Mouse (Mus musculus) Muller cell, postnatal 12 days (primary cell): ENCODE measurements at regions not wholly inside any gene's neighbourhood (a gene's known extent, or its start where the extent isn't known, plus 50 kb on each side); places are given as distances from the start of the nearest gene placed in this dataset.

ENCODE experiments used
- DNase-seq: peaks from one replicate; pipeline ENCODE4 v3.0.0-alpha.2; 2015; ENCODE audit errors: inconsistent ontology term

DNA sequence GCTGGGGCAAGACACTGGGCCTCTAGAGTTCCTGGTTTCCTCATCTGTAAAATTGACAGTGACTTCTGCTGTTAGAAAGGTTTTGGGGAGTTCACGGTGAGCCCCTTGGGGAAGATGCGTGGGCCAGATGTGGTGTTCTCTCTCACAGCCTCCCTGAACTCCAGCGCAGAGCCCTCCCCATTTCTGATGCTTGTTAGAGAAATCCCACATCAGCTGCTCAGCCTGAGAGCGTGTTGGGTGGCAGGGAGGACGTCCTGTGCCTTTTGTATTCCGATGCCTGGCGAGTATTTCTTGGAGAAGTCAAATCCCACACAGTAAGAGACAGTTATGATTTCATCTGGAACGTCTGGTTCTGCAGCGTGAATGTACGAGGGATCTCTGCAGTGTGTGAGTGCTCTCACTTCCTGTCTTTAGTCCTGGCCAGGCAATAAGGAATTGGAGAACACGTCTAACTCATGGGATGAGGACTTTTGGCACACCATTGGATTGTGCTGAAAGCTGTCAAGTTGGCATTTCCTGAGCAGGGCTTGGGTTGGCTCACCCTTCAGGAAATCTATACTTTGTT is 110.8 kb upstream of the Prickle1 start:
- no peak for DNase-seq

- DNase-seq, result no peak
Observed at GRCm38 (mm10) chr15:93705651-93706050, 110.0 kb upstream of the Prickle1 start.

GRCm38 (mm10) chr15:93705109-93705508 is 109.4 kb upstream of the Prickle1 start:
- no peak for DNase-seq

- DNase-seq, result no peak
Observed at GRCm38 (mm10) chr15:93701017-93701416, 105.3 kb upstream of the Prickle1 start.

- DNase-seq, result peak; percentile 45
Observed at GRCm38 (mm10) chr15:93699971-93700370, 104.3 kb upstream of the Prickle1 start.

DNA sequence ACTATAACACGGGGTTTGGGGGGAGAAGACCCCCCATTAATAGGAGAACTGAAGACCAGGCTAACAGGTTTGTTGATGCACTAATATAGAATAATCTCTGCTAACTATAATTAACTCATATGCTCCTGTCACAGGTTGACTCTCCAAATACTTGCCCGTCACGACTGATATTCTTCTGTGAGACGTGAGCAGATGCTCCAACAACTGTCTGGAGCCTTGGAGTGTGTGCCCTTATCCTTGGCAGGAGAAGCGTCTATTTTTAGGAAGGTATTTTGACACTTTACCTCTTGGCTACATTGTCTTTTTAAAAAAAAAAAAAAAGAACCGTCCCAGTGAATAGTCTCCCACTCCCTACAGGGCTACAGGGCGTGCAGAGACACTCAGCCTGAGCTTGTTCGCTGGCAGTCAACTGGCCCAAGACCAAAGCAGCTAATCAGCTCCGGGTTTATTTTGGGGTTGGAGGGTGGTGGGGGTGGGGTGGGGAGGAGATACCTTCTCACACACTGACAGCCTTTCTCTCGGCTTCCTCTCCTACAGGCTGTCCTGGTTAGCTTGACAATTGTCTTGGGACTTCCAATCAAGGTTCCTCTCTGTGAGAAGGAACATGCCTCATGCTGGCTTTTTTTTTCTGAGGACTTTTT is 102.6 kb upstream of the Prickle1 start:
- DNase-seq, result peak; percentile 14

DNA sequence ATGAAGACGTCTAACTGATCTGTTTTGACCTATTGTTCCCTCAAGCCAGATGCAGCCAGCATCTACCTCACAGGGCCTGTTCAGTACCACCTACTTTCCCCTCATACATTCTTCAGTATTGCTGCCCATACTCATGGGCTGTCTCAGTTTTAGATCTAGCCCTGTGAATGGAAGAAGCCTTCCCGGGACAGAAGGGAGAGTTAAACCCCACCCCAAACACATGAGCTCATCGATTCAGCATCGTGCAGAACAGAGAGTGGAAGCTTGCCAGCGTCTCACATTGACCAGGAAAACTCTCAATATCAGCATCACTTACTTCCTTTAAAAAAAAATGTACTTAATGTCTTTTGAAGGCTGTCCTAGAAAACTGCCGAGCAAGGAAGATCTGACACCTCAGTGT is 95.0 kb upstream of the Prickle1 start:
- DNase-seq, result no peak

GRCm38 (mm10) chr15:93690011-93690410 is 94.3 kb upstream of the Prickle1 start:
- DNase-seq, result no peak

DNA sequence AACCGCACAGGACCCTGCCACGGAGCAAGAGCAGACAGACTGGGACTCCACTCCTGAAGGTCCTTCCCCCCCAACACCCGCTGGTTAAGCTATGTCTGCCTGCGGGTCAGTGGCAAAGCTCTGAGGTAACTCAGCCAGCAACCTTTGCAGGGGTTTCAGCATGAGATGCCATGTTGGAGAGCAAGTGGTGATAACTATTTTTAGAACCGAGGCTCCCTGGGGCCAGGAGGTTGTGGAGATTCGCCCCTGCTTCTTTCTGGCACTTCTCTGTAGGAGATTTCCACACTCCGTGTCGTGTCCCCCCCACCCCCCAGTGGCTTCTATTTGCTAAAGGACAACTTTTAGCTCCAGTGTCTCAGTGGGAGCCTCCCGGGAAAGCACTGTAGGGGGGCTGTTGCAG is 90.7 kb upstream of the Prickle1 start:
- DNase-seq, result no peak

DNA sequence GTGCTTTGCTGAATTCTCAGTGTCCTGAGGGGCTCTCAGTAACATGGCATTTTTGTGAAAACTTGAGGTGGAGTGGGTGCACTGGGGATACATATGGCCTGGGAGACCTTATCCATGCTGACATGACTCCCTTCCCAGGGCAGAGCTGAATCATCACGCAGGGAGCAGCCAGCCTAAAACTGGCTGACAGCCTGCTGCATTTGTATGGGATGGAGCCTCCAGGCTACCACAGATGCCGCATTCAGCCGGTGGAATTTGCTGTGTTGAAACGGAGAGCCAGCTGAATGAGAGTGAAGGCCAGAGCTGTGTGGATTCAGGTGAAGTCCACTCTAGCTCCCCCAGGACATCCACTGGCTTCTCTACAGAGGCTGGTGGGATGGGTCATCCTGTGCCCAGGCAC is 85.9 kb upstream of the Prickle1 start:
- peak; percentile 58 for DNase-seq

GRCm38 (mm10) chr15:93675624-93676023 is 79.9 kb upstream of the Prickle1 start:
- no peak for DNase-seq

- no peak for DNase-seq
Observed at GRCm38 (mm10) chr15:93673976-93674375, 78.3 kb upstream of the Prickle1 start.

DNA sequence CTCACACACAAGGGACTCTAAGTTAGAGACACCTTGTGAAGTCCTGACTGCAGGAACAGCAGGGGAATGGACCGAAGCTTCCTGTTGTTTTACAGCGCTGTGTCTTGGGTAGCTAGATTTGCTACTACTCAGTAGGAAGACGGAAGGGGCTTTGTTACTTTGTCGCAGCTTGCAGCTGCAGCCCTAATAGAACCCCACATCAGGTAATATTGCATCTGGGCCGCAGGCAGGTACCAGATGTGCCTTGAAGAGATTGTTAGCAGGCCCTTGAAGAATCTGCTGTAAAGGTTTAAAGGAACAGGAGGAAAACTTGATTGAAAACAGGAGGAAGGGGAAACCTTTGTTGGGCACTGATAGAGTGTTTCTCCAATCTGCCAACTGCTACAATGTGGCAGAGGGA is 68.2 kb upstream of the Prickle1 start:
- DNase-seq, result no peak

DNA sequence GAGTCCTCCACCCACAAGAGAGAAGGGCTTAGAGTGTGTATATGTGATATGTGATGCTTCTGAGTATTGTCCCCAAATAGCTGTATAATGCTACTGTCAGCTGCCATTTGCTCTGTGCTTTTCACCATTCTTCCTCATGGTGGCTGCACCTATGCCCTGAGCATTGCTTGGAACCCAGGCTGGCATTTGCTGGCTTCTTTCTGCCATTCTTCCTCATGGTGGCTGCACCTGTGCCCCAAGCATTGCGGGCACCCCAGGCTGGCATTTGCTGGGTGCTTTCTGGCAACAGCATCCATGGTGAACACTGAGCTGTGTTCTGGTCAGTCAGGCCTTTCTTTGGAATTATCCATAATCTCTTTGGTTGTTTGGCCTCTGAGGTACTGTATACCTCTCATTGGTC is 66.9 kb upstream of the Prickle1 start:
- no peak for DNase-seq

DNA sequence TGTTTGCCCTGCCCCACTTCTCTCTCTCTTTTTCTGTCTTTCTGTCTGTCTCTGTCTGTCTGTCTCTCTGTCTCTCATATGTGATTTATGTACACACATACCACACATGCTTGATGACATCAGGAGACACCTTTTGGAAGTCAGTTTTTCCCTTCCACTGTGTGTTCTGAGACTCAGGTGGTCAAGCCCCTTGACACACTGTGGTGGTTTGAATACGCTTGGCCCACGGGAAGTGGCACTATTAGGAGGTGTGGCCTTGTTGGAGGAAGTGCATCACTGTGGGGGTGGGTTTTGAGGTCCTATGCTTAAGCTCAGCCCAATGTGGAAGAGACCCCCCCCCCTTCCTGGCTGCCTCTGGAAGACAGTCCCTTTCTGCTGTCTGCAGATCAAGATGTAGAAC is 66.1 kb upstream of the Prickle1 start:
- no peak for DNase-seq

- no peak for DNase-seq
Observed at GRCm38 (mm10) chr15:93660952-93661648, 65.4 kb upstream of the Prickle1 start.

- DNase-seq, result no peak
Observed at GRCm38 (mm10) chr15:93657171-93657570, 61.5 kb upstream of the Prickle1 start.

DNA sequence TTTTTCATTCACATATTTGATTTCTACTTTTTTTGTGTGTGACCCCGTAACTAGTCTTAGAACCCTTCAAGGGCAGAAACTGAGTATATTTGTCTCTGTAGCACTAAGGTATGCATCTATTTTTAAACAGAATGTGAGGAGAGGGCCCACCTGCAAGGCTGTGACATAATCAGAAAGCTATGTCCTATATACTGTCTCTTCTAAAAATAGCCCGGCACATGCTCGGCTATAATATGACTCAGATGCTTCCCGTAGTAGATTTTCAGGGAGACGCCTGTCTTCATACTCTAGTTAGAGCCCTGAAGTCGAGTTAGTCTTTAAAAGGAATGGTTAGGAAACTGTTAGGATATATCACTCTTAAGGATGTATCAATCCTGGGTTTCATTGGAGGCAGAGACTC is 61.0 kb upstream of the Prickle1 start:
- DNase-seq, result no peak

DNA sequence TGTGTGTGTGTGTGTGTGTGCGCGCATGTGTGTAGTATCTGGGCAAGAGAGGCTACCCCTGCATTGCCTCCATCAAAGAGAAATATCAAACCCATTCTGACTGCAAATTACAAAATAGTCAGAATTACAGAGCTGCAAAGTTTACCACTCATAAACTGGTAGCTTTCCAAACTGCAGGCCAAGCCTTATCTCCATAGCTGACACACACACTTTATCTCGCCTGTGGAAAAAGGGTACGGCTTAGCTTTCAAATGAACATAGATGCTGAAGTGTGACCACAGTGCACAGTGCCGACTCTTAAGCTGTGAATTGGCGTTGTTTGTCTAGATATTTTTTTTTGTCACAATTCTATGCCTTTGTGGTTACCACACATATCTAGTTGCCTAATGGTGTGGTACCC is 60.1 kb upstream of the Prickle1 start:
- no peak for DNase-seq

DNA sequence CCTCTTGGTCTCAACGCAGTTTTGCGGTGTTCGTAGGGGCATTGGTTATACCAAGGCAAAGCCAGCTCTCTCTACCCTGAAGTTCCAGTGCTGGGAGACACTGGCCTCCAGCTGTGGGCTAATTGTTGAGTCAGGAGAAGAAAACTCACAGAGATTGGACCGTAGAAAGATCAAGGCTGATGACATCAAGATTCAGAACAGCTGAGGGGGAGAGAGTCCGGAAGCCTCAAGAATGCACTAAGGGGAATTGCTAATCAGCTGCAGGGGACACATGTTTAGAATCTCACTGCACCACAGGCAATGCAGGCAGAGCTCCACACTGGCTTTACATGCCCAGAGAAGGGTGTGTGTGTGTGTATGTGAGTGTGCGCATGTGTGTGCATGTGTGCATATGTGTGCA is 59.6 kb upstream of the Prickle1 start:
- no peak for DNase-seq

DNA sequence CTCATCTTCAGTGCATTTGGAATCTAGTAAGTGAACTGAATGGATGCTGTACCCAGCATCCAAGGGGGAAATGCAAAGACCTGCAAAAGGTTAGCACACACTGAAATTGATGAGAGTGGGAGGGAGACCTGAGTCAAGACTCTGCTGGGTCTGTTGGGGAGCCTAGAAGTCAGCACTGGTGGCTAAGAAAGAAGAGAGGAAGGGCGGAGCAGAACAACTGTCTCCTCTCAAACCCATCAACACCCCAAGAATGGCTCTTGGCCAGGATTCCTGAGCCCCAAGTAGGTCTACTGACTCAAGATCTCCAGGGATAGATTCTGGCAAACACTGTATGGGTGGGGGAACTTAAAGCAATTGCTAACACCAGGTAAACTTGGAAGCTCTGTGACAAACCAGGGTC is 57.7 kb upstream of the Prickle1 start:
- DNase-seq, result no peak

GRCm38 (mm10) chr15:93650981-93651757 is 55.5 kb upstream of the Prickle1 start:
- DNase-seq, result no peak
